10 mouse cellular contexts compared by ENCODE assay signal in the genomic region with DNA sequence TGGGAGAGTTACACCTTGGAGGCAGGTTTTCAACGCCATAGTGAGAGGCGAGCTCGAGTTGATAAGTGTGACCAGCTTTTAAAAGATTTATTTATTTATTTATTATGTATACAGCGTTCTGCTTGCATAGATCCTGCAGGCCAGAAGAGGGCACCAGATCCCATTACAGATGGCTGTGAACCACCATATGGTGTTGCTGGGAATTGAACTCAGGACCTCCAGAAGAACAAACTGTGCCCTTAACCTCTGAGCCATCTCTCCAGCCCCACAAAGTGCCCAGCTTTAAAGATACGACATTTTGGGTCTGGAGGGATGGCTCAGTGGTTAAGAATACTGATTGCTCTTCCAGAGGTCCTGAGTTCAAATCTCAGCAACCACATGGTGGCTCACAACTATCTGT. TPM values are rescaled to one million over a fixed set of nuclear protein-coding genes. Genes with fewer than 3 reads are reported as not detected.
DNase-seq lines count a peak whose midpoint lies in the region; ATAC-seq and TF ChIP-seq lines count a peak whose summit lies in the region.
"Had no signal": no experiment of that assay in that cellular context is flagged by ENCODE, and none has a peak within 500 bp of the region (broad histone marks: within the 10 kb centered on the region; RNA-seq: fewer than 3 reads in every experiment).

No protein-coding gene starts in this region.

- H3K27me3 ChIP-seq in midbrain, embryonic 12.5 days = peaks cover 15% of the 10 kb centered on the region
- no peaks in the 10 kb centered on the region for H3K27me3 ChIP-seq in midbrain, embryonic 14.5 days (ENCODE audit: control insufficient read depth, insufficient read depth, low read length)
- H3K27me3 ChIP-seq in embryonic facial prominence, embryonic 12.5 days = peaks cover 9% of the 10 kb centered on the region; the same call in 1 of the 2 replicates
- H3K27me3 ChIP-seq in small intestine, adult 2 months (ENCODE audit: control insufficient read depth, insufficient read depth, low read length) = no peaks in the 10 kb centered on the region

- no peak overlapping the region for H3K9ac ChIP-seq in midbrain, embryonic 12.5 days (replicated peaks)
- H3K9ac ChIP-seq in midbrain, embryonic 14.5 days (replicated peaks; ENCODE audit: low read length) = no peak overlapping the region
- H3K9ac ChIP-seq in embryonic facial prominence, embryonic 12.5 days = no peak overlapping the region

- peaks cover 9% of the 10 kb centered on the region; the same call in 1 of the 2 replicates for H3K36me3 ChIP-seq in midbrain, embryonic 12.5 days
- no peaks in the 10 kb centered on the region for H3K36me3 ChIP-seq in midbrain, embryonic 14.5 days (ENCODE audit: control insufficient read depth, insufficient read depth, low read length)
- H3K36me3 ChIP-seq in embryonic facial prominence, embryonic 12.5 days = 0 out of 2 replicates have a peak, but pooled peaks cover 10% of the 10 kb centered on the region
- no peaks in the 10 kb centered on the region; the same call in 1 of the 2 replicates for H3K36me3 ChIP-seq in small intestine, adult 2 months (ENCODE audit: control insufficient read depth, insufficient read depth, low read length)

- H3K4me1 ChIP-seq in midbrain, embryonic 12.5 days = peaks cover 46% of the 10 kb centered on the region
- H3K4me1 ChIP-seq in midbrain, embryonic 14.5 days (ENCODE audit: control insufficient read depth, insufficient read depth, low read length) = peaks cover 29% of the 10 kb centered on the region
- peaks cover 38% of the 10 kb centered on the region for H3K4me1 ChIP-seq in embryonic facial prominence, embryonic 12.5 days
- H3K4me1 ChIP-seq in small intestine, adult 2 months (ENCODE audit: control insufficient read depth, insufficient read depth, insufficient read length, low read length) = peaks cover 26% of the 10 kb centered on the region

- H3K4me2 ChIP-seq in midbrain, embryonic 12.5 days (replicated peaks) = peak overlapping the region; percentile 97; the same call in 1 of the 2 replicates
- H3K4me2 ChIP-seq in midbrain, embryonic 14.5 days (ENCODE audit: low read length) = no peak overlapping the region
- 0 out of 2 replicates have a peak overlapping the region, but pooled peaks have one; percentile 96 for H3K4me2 ChIP-seq in embryonic facial prominence, embryonic 12.5 days (replicated peaks)

- no peak for DNase-seq in gastrocnemius, adult 2 months
- DNase-seq in gastrocnemius, postnatal 36 days = no peak
- no peak for DNase-seq in midbrain, embryonic 14.5 days
- DNase-seq in urinary bladder, postnatal 4 days (ENCODE audit: low spot score in 2 of 2) = no peak
- no peak for DNase-seq in spleen, postnatal 14 days (ENCODE audit: low spot score in 2 of 2)
- DNase-seq: right cerebral cortex, postnatal 14 days had no signal

- TF ChIP-seq CTCF in gastrocnemius, adult 2 months (IDR thresholded peaks at IDR 0.05) = peak; percentile 53
- TF ChIP-seq CTCF in small intestine, adult 2 months (IDR thresholded peaks at IDR 0.05; ENCODE audit: extremely low read depth, insufficient read length, insufficient replicate concordance, low read depth, low read length) = peak; percentile 18; the same call in 1 of the 2 replicates

- H3K27ac ChIP-seq in gastrocnemius, adult 2 months = no peak overlapping the region
- no peak overlapping the region for H3K27ac ChIP-seq in midbrain, embryonic 12.5 days (replicated peaks)
- H3K27ac ChIP-seq in midbrain, embryonic 14.5 days (replicated peaks; ENCODE audit: low read depth, low read length) = no peak overlapping the region
- no peak overlapping the region for H3K27ac ChIP-seq in embryonic facial prominence, embryonic 12.5 days
- H3K27ac ChIP-seq in small intestine, adult 2 months (ENCODE audit: insufficient read depth, low read depth, low read length) = no peak overlapping the region
- H3K27ac ChIP-seq: macrophage had no signal

- WGBS in midbrain, embryonic 12.5 days = 46% methylated on average over 5 of the region's 5 CpGs
- WGBS in midbrain, embryonic 14.5 days = 34% methylated on average over 5 of the region's 5 CpGs
- whole genome bisulfite sequencing in embryonic facial prominence, embryonic 12.5 days = 45% methylated on average over 5 of the region's 5 CpGs
- 36% methylated on average over 5 of the region's 5 CpGs for WGBS in small intestine, adult 2 months

- TF ChIP-seq POLR2A in small intestine, adult 2 months (IDR thresholded peaks at IDR 0.05; ENCODE audit: low read depth, low read length) = no peak

- intact Hi-C loops in gastrocnemius, adult 2 months (cut with DNase I) = no loop called here
- intact Hi-C loops in gastrocnemius, postnatal 36 days (cut with DNase I) = no loop called here

- no peak for ATAC-seq in midbrain, embryonic 12.5 days (ENCODE audit: low FRiP score, low read depth)
- ATAC-seq in midbrain, embryonic 14.5 days (ENCODE audit: low FRiP score, low TSS enrichment) = no peak
- ATAC-seq in embryonic facial prominence, embryonic 12.5 days (ENCODE audit: insufficient number of reproducible peaks, insufficient read depth, low FRiP score, low TSS enrichment) = no peak

- no peaks in the 10 kb centered on the region for H3K9me3 ChIP-seq in midbrain, embryonic 12.5 days
- no peaks in the 10 kb centered on the region for H3K9me3 ChIP-seq in midbrain, embryonic 14.5 days (ENCODE audit: control insufficient read depth, low read length)
- no peaks in the 10 kb centered on the region for H3K9me3 ChIP-seq in embryonic facial prominence, embryonic 12.5 days

- no peak overlapping the region for H3K4me3 ChIP-seq in gastrocnemius, adult 2 months
- H3K4me3 ChIP-seq in midbrain, embryonic 12.5 days = no peak overlapping the region
- no peak overlapping the region for H3K4me3 ChIP-seq in midbrain, embryonic 14.5 days (replicated peaks; ENCODE audit: low read depth, low read length)
- 0 out of 2 replicates have a peak overlapping the region, but pooled peaks have one; percentile 6 for H3K4me3 ChIP-seq in embryonic facial prominence, embryonic 12.5 days
- H3K4me3 ChIP-seq in small intestine, adult 2 months (ENCODE audit: low read depth, low read length) = no peak overlapping the region

RNA-seq across cellular contexts. Expression of gene Zbtb48, which starts 1.6 kb away (rescaled TPM):
- total RNA-seq in gastrocnemius, adult 2 months (2021) = 1 to 10 TPM; 2.4 to 3.3 TPM
- 1 to 10 TPM; 2.5 to 2.8 TPM for total RNA-seq in gastrocnemius, postnatal 36 days (2021)
- polyA plus RNA-seq in midbrain, embryonic 12.5 days (2016; fragmentation: Nextera tagmentation; extraction: Ambion mirVana) = 20.8 and 23.4 TPM in 2 replicates
- 19.7 and 21.8 TPM in 2 replicates for polyA plus RNA-seq in midbrain, embryonic 14.5 days (2014; fragmentation: Nextera tagmentation; extraction: Ambion mirVana)
- polyA plus RNA-seq in embryonic facial prominence, embryonic 12.5 days (2016; fragmentation: Nextera tagmentation; extraction: Ambion mirVana) = 25.3 and 30.2 TPM in 2 replicates
- polyA plus RNA-seq in small intestine, adult 2 months (2012; rRNA removed) = 12.5 and 13.6 TPM in 2 replicates

RNA-seq across cellular contexts. Expression of gene Tas1r1, which starts 9.3 kb away (rescaled TPM):
- under 1 TPM; 0.53 to 0.59 TPM for total RNA-seq in gastrocnemius, adult 2 months (2021)
- total RNA-seq in gastrocnemius, postnatal 36 days (2021) = 1 to 10 TPM in 1 of 2 experiments, under 1 TPM in 1; 0.43 to 1.1 TPM
- polyA plus RNA-seq in midbrain, embryonic 12.5 days (2016; fragmentation: Nextera tagmentation; extraction: Ambion mirVana) = 0.59 and 1.3 TPM in 2 replicates
- polyA plus RNA-seq in midbrain, embryonic 14.5 days (2014; fragmentation: Nextera tagmentation; extraction: Ambion mirVana) = 1.2 and 1.3 TPM in 2 replicates
- 1.0 and 1.1 TPM in 2 replicates for polyA plus RNA-seq in embryonic facial prominence, embryonic 12.5 days (2016; fragmentation: Nextera tagmentation; extraction: Ambion mirVana)
- 0.05 TPM in 1 of 2 replicates, not detected in the other for polyA plus RNA-seq in small intestine, adult 2 months (2012; rRNA removed)
- polyA plus RNA-seq: macrophage had no signal

RNA-seq across cellular contexts. Expression of gene Nol9, which starts 10.0 kb away (rescaled TPM):
- total RNA-seq in gastrocnemius, adult 2 months (2021) = 10 to 100 TPM; 10.6 to 11.7 TPM
- total RNA-seq in gastrocnemius, postnatal 36 days (2021) = 1 to 10 TPM; 8.5 to 10.0 TPM
- 35.4 and 36.9 TPM in 2 replicates for polyA plus RNA-seq in midbrain, embryonic 12.5 days (2016; fragmentation: Nextera tagmentation; extraction: Ambion mirVana)
- 21.1 and 25.8 TPM in 2 replicates for polyA plus RNA-seq in midbrain, embryonic 14.5 days (2014; fragmentation: Nextera tagmentation; extraction: Ambion mirVana)
- polyA plus RNA-seq in embryonic facial prominence, embryonic 12.5 days (2016; fragmentation: Nextera tagmentation; extraction: Ambion mirVana) = 43.8 and 46.0 TPM in 2 replicates
- 9.7 and 14.3 TPM in 2 replicates for polyA plus RNA-seq in small intestine, adult 2 months (2012; rRNA removed)

RNA-seq across cellular contexts. Expression of gene Klhl21, which starts 20.5 kb away (rescaled TPM):
- total RNA-seq in gastrocnemius, adult 2 months (2021) = 100 to 1,000 TPM in 1 of 2 experiments, 10 to 100 TPM in 1; 92.5 to 125 TPM
- total RNA-seq in gastrocnemius, postnatal 36 days (2021) = 10 to 100 TPM; 77.1 to 91.5 TPM
- 4.7 and 5.4 TPM in 2 replicates for polyA plus RNA-seq in midbrain, embryonic 12.5 days (2016; fragmentation: Nextera tagmentation; extraction: Ambion mirVana)
- 1.5 and 1.6 TPM in 2 replicates for polyA plus RNA-seq in midbrain, embryonic 14.5 days (2014; fragmentation: Nextera tagmentation; extraction: Ambion mirVana)
- 13.0 and 13.5 TPM in 2 replicates for polyA plus RNA-seq in embryonic facial prominence, embryonic 12.5 days (2016; fragmentation: Nextera tagmentation; extraction: Ambion mirVana)
- 18.6 and 19.8 TPM in 2 replicates for polyA plus RNA-seq in small intestine, adult 2 months (2012; rRNA removed)

RNA-seq across cellular contexts. Expression of gene Phf13, which starts 33.0 kb away (rescaled TPM):
- 1 to 10 TPM; 4.5 to 4.6 TPM for total RNA-seq in gastrocnemius, adult 2 months (2021)
- total RNA-seq in gastrocnemius, postnatal 36 days (2021) = 1 to 10 TPM; 3.6 to 4.0 TPM
- 25.8 and 28.9 TPM in 2 replicates for polyA plus RNA-seq in midbrain, embryonic 12.5 days (2016; fragmentation: Nextera tagmentation; extraction: Ambion mirVana)
- polyA plus RNA-seq in midbrain, embryonic 14.5 days (2014; fragmentation: Nextera tagmentation; extraction: Ambion mirVana) = 16.9 and 19.0 TPM in 2 replicates
- polyA plus RNA-seq in embryonic facial prominence, embryonic 12.5 days (2016; fragmentation: Nextera tagmentation; extraction: Ambion mirVana) = 42.2 and 44.3 TPM in 2 replicates
- 4.0 and 7.5 TPM in 2 replicates for polyA plus RNA-seq in small intestine, adult 2 months (2012; rRNA removed)
